Mouse (Mus musculus): Measurements from ENCODE around the gene Hmcn1.

DNA sequence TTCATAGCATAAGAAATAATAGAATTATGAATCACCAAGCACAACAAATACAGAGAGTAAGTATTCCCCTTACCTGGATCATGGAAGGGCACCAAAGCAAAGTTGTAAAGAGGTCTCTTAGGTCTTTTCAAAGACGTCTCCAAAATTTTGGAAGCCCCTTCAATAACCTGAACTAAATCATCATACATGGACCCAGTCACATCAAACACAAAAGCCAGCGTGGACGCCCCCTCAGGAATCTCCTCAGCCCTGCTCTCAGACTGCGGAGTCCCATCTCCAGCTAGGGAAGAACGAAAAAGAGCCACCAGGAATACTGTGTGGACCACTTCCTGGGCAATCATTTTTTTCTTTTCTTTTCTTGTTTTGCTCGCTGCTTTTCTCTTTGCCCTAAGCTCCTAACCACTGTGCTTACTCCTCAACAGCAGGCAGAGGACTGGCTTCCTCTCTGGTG, 499 bp downstream of the Hmcn1 start:
- no peak for TF ChIP-seq POLR2A (IDR thresholded peaks at IDR 0.05; ENCODE audit: borderline replicate concordance, low read depth, low read length)
- TF ChIP-seq CTCF (IDR thresholded peaks at IDR 0.05; ENCODE audit: low read depth, low read length) = no peak

Data from bone marrow macrophage, adult 2 months (primary cell).